Mouse (Mus musculus): Measurements from ENCODE around the gene Prr7.
"Not testable (repeated sequence)": the region's sequence is repeated elsewhere in the genome, so short reads cannot be mapped to it uniquely, and the experiment has no call there.

Gene Prr7

DNA sequence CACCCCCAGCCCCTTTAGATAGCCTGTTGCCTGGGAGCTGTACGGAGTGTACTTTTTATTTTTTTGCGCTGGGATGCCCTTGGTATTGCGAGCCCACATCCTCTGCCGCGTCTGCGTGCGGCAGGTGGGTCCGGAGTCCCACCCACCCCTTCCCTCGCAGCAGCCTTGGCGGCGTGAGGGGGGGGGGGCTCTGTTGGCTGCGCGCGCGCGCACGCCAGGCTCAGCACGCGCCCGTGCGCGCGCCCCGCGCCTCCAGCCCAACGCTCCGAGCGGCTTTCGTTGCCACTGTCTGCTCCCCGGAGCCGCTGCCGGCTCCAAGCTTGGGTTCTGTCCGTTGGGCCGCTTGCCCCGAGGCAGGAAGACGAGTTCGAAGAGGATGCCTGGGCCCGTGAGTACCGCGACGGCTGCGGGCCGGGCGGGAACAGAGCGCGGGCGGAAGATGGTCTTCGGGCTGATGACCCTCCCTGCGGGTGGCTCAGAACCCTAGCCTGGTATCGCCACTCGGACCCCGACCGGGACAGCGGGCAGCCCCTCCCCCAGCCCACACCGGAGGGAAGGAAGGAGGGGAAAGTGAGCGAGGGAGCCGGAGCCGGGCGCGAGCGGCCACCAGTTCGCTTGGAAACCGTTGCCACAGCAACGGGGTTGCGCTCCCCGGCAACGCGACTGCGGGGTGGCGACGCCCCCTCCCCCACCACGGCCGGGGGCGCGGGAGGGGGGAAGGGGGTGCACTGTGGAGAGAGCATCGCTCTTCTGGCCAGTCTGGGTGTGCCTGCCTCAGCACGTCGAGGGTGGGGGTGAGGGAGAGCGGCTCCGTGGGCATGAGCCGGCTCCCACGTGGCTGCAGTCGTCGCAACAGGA lies at the start of gene Prr7:
Gene Prr7, plus strand, starts transcription at position 241 of the 858 bp plus-strand sequence.
- DNase-seq (ENCODE audit: low read depth) = peak; percentile 84

DNA sequence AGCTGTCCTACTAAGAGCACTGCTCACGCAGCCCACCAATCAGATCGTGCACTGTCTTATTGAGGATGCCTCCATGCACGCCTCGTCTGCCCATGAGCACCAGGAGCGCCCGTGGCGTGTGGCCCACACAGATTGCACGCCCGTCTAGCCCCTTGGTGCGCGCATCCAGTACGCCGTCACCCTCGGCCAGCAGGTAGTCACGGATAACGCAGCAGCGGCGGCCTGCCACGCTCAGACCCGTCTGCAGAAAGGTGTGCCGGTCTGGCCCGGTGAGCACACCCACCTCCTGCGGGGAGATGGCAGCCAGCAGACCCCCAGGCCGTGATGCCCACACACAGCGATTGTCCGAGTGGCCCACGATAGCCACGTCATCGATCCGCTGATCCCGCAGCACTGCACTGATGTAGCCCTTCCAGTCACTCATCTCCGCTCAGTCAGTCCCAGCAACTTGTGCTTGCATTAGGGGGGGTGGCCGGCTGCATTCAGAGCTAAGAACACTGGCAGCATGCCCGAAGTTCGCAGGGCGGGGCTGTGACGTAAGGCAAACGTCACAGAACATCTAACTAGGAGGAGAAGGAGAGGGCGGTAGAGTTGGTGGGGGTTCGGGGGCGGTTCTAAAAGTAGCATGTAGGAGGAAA lies 49.2 kb upstream of the Prr7 start, which contains the start of gene Pfn3:
Gene Pfn3, minus strand, starts transcription at position 490 of the 638 bp plus-strand sequence.
- DNase-seq (ENCODE audit: low read depth) = no peak

DNA sequence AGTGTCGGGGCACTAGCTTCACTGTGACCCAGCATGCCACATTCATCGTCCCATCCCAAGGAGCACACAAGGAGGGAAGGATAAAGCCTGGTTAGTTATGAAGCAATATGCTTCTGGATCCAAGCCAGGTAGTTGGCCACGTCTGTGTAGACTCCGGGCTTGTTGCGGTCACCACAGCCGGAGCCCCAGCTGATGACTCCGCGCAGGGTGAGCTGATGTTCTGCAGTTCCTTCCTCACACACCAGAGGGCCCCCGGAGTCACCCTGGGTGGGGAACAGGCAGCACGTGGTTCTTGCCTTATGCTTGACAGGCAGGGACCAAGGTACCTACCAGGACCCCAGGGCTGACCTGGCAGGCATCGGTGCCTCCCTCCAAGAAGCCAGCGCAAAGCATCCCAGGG lies 46.1 kb upstream of the Prr7 start:
- peak; percentile 93 for DNase-seq (ENCODE audit: low read depth)

DNA sequence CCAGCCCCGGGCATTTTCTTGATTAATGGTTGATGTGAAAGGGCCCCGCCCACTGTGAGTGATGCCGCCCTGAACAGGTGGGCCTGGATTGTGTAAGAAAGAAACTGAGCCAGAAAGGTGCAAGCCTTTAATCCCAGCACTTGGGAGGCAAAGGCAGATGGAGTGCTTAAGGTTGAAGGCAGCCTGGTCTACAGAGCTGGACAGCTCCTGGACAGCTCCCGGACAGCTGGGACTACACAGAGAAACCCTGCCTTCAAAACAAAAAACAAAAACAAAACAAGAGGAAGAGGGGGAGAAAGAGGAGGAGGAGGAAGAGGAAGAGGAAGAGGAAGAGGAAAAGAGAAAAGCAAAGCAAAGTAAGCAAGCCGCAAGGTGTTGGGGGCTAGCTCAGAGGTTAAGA lies 44.9 kb upstream of the Prr7 start:
- no peak for DNase-seq (ENCODE audit: low read depth)

DNA sequence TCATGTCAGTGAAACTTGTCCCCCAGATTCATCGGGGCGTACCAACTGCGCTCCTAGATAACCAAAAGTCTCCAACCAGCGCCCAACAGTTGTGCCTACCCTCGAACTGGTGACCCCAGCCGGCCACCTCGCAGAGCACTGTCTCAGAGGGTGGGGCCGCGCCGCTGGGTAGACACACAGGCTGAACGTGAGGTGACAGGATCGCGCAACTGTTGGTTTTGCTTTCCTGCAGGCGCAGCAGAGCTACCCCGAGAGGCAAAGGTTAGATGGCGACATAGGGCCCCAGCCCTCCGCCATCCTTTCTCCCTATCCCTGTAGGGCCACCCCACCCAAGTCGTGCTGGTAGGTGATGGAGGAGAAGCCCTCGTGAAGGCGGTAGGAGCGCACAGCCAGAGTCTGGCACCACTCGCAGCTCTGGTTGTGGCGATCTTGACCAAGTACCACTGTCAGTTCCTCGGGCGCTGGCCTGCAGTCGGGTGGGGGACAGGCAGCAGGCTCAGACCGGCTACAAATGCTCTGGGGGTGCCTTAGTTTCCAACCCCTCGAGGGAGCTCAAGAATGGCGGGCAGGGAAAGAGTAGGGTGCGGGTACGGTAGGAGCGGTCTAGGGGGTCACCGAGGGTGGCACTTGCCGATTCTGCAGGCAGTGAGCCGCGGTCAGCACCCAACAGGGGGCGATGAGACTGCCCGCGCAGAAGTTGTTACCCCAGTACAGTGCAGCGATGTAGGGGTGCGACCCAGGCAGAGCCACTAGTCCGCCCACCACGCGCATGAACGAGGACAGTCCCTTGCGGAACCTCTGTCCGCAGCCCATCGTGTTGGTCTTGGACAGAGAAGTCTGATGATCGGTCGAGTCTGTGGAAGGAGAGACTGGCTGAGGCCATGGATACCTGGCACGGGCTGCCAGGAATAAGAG lies 43.8 kb upstream of the Prr7 start:
- DNase-seq (ENCODE audit: low read depth) = peak; percentile 49

DNA sequence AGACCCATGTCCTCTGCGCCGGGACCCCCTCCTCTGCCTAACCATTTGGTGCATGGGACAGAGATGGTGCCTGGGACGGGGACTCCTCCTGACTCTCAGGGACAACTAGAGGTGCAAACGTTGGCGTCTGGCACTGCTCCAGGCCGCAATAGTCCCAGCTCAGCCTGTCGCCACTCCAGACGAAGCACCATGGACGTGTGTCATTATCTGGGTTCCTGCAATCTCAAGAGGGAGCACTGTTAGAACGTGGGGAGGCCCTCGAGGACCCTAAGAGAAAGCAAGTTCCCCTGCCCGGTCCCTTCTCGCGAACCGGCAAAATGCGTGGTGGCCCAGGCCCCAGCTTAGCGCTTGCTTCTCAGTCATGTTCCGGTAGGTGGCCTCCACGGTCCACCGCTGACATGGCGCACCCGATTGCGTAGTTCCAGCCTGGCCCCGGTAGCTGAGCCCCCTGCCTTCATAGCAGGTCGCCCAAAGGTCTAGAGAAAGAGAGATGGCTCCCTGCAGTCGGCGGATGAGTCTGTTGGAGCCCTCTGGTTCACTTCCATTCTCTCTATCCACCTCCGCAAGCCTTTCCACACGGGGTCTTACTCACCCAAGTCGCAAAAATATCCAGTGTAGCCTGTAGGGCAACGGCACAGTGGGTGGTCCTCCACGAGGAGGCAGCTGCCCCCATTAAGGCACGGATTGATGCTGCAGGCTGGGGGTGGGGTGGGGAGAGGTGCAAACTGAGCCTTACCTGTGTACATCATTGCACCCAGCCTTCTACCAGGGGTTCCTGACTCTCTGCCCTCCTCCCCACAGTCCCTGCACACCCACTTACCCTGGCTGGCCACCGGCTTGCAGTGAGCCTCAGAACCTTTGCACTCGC lies 42.9 kb upstream of the Prr7 start:
- peak; percentile 86 for DNase-seq (ENCODE audit: low read depth)

DNA sequence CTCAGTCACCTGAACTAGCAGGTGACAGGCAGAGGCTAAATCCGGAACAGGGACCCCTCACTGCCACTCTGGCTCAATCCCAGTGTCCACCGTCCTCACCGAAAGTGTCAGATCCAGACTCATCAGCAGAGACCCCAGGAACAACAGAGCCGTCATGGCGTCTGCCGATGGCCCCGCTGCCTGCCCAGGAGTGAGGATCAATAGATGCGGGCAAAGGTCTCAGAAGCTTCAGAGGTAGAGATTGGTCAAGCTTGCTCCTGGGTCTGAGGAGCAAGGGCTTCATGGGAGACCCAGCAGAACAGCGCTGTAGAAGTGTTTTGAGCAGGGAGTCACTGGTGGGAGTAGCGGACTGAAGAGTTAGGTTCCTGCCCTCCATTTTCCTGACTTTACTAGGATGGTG lies 37.5 kb upstream of the Prr7 start, which contains the start of gene F12:
Gene F12, minus strand, starts transcription at position 181 of the 400 bp plus-strand sequence.
- no peak for DNase-seq (ENCODE audit: low read depth)

DNA sequence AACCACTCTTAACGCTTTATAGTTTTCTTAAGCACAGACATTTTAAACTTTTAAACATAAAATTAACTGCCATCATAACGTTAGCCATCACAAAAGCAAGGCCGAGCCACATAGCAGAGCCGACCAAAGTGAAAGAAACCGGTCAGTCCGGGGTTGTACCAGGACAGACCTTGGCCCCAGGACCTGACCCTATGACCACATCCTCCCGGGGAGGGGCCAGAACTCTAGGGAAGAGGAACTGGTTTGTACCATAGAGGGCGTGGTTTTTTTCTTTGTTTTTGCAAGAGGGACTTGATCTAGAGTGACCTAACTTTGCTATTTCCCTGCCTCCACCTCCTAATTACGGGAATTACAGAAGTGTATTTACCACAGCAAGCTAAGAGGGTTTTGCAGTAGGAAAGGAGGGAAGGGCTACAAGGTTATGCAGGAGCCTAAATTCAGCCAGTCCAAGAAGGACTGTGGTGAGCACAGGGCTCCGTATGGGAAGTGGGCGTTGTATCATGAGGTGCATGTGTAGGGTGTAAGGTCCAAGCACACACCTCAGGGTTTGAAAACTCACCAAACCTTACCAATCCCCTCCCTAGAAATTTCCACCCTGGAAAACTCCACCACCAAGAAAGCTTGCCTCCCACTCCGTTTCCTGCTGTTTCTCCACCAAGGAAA lies 34.7 kb upstream of the Prr7 start:
- peak; percentile 38 for DNase-seq (ENCODE audit: low read depth)

DNA sequence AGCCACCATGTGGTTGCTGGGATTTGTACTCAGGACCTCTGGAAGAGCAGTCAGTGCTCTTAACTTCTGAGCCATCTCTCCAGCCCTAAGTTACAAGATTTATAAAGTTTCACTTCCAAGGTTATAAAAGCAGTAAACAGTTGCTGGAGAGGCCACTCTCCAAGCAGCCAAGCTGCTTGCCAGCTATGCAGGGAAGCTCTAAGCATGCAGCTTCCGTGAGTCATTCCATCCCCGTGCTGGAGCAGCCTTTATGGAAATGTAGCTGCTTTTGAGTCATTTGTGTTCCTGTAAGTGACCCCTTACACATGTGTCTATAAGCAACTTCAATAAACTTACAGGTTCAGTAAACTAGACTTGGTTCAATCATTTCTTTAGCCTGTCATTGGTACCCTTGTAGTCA lies 33.5 kb upstream of the Prr7 start:
- no peak for DNase-seq (ENCODE audit: low read depth)

DNA sequence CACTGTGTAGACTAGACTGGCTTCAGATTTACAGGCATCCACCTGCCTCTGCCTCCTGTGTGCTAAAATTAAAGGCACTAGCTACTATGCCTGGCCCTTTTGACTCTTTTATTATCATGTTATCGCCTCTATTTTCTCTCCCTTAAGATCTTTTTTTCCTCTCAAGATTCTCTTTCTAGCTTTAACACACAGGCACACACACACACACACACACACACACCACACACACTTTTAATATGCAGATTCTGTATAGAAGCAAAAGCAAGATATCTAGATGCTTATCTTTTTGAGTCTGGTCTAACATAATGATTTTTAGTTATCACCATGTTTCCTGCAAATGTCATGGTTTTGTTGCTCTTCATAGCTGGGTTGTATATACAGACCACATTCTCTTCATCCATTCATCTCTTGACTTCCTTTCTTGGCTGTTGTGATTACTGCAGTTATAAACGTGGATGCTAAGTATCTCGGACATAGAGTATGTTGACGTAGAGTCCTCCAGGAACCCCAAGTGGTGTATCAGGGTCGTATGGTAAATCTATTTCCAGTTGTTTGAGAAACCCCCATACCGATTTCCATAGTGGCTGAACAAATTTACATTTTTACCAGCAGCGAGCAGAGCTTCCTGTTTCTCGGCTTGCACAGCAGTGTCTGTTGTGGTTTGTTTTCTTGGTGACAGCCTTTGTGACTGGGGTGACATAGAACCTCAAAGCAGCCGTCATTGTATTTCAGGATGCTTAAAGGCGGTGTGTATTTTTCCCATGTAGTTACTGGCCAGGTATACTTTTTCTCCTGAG lies 32.0 kb upstream of the Prr7 start:
- peak; percentile 92 for DNase-seq (ENCODE audit: low read depth)

DNA sequence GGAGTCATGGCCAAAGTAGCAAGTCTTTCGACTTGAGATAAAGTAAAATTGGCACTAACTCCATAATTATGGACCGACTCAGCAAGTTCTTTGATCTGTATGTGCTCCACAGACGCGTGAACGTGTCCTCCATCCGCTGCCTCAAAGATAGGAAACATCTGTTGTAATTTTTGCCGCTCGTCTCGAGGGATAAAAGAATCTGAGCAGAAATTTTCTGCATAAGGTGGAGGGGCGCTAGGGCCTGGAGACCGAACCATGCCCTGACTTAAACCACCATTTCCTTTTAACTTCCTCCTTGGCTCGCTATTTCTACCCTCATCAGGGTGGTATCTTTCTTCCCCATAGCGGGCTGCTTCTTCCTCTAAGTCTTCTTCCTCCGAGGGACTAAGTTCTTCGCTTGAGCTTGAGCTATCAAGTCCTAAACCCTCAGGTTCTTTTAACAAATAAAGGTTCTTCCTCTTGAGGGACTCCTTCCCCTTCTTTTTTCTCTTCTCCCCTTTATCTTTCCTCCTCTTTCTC lies 26.9 kb upstream of the Prr7 start:
- not testable (repeated sequence) for DNase-seq (ENCODE audit: low read depth)

DNA sequence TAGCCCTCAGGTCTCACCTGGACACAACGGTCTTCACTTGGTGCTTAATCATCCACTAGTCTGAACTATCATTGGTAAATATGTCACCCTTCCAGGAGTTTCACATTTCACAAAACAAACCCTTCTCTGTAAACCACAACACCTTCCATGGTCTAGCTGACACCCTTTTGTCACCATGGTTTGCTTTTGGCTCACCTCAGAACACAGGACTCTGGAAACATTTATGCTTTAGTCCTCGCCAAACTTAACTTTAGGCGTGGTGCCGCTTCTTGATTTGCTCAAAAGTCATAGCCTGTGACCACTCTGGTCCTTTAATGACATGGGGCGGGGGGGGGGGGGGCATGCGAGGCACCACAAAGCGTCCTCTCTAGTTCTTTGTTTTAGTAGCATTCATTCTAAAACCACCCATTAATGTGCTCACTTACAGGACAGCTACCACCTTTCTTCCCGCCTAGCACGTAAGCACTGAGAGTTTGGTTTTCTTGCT lies 20.2 kb upstream of the Prr7 start:
- DNase-seq (ENCODE audit: low read depth) = peak; percentile 91

DNA sequence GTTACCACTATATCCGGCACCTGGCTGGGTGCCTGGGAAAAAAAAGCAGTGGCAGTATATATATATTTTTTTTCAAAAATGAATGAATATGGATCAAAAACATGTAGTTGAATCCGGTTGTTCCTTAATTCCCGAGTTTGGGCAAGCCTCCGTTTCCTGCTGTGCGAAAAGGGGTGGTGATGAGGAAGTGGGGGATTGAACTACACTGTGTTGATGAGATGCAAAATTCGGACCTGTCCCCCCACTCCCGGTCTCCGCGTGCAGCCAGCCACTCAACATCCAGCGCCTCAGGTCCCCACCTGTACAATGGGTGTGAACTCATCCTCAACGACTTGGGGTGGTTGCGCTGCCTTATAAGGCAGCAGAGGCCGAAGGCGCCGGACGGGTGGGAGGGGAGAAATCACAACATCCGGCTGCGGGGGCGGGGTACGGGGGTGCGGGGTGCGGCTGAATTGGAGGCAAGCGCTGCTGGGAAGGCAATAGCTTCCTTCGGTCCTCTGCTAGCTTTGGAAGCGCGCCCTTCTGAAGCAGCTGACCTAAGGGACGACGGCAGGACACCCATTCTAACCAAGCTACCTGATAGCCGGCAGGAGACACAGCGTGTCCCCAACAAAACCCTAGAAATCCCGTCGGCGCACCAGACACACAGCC lies 19.7 kb upstream of the Prr7 start:
- peak; percentile 95 for DNase-seq (ENCODE audit: low read depth)

DNA sequence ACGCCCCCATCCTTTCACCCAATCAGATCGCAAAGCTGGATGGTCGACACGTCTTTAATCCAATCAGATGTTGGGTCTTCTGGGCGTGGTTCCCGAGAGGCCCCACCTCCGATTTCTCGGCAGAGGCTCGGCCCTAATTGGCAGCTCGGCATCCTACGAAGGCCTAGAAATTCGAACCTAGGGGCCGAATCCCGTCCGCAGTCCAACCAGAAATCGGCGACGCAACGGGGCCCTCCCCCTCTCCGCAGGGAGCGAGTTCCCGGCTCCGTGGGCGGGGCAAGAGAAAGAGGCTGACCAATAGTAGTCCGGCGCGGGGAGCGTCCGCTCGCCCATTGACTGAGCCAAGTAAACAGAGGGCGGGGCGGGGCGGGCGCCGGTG lies 19.1 kb upstream of the Prr7 start, which contains the start of gene Grk6:
Gene Grk6, plus strand, starts transcription at position 136 of the 379 bp plus-strand sequence.
- peak; percentile 100 for DNase-seq (ENCODE audit: low read depth)

DNA sequence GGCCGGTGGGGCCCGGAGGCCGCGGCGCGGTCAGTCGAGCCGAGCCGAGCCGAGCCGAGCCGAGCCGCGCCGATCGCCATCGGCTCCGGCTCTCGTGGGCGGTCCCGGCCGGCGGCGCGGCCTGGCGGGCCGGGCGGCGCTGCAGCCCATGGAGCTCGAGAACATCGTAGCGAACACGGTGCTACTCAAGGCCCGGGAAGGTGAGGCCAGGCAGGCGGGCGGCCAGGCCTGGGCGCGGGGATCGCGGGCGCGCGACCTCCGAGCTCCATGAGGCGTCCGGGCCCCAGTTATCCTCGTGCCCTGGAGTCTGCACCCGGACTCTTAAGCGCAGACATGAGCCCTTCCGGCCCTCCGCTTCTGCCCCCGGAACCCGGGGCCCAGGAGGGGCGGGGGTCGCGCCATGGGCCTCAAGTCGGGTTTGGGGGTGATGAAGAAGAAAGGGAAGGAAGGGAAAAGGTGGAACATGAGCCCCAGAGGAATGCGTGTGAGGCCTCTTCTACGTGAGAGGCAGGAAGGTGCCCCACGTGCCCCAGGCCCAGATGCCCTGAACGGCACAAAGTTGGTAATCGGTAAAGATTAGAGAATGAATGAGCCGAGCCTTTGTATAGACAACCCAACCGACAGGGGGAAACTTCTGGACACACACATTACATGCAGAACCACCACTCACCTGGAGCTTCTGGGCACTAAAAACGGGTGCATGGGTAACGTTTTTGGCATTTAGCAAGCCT lies 18.5 kb upstream of the Prr7 start:
- peak; percentile 69 for DNase-seq (ENCODE audit: low read depth)

DNA sequence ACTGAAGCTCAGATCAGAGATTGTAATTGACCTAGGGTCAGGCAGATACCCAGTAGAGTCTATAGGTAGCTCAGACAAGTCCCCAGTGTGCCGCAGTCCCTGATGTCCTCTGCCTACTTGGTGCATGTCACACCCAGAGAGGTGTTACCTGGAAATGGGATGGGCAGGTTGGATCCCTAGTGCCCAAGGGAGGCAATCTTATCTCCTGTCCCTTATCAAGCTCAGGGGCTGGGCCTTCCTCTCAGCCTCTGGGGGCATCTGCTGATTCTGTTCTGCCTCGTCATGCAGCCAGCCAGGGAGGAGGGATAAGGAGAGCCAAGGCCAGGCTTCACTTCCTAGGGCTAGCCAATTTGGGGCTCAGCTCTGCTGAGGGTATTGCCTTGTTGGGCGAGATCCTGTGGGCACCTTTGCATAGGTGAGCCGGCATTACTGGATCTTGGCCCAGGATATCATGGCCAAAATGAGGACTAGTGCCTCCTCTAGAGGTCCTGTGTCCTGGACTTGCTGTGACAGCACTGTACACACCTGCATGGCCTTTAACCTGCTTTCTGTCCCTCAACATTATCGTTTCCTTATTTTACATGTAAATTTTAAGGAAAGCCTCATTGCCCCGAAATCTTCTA lies 17.5 kb upstream of the Prr7 start:
- peak; percentile 56 for DNase-seq (ENCODE audit: low read depth)

DNA sequence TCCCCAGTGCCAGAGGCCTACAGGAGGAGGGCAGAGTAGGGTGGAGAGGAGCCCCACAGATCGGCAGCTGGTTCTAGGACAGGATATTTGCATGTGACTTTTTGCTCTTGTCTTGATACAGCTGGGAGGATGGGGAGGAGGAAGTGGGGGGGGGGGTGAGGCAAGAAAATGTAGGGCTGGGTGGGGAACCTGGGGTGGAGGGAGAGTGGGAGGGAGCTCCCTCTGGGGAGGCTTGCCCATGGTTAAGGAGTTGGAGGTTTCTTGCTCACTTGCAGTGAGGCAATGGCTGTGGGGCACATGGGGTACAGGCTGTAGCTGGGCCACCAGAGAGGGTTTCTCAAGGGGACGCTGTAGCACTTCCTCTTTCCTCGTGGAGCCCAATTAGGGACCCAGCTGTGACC lies 16.5 kb upstream of the Prr7 start:
- peak; percentile 75 for DNase-seq (ENCODE audit: low read depth)

DNA sequence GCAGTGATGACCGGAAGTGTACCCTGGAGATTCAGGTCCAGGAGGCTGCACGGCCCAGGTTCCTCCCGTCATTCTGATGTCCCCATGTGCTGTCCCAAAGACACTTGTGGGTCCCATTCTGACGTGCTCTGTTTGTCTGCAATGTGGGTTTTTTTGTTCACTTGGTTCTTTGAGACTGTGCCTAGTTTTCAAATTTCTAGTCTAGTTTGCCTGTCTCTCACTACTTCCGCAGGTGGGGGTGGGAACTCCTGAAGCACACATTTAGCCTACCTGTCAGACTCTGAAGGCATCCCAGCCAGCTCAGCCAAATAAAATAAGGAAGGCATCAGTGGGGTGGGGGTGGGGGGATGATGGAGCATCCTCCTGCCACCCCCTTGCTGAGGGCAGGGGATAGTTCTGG lies 15.9 kb upstream of the Prr7 start:
- peak; percentile 61 for DNase-seq (ENCODE audit: low read depth)

All from induced T-regulatory cell, adult 2 months (primary cell).